Mouse (Mus musculus): ENCODE results near the gene Tmbim1.

DNA sequence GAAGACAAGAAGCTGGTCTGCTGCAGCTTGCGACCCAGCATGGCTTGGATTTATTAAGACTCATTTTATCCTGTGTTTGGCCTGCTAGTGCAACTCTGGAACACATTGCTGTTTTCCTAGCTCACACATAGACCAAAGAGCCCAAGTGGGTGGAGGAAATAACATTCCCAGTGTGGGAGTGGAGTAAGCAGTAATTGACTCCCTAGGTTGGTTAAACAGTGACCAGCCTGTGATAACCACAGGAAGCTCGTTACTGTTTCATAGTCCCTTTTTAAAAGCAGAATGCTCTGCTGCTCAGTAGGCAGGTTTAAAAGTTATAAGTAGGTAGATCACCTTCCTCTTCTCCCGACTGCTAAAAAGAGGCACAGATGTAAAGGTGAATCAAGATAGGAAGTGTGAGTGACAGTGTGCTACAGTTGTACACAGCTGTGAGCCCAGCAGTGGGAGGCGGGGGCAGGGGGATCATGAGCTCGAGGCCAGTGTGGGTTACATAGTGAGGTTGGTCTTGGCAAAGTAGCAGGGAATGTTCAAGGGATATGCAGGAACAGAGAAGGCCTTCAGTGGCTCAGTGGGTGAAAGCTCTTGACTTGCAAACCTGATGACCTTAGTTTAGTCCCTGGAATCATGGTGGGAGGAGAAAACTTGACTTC, 56.0 kb downstream of the Tmbim1 start:
- TF ChIP-seq POLR2A (IDR thresholded peaks at IDR 0.05; ENCODE audit: control insufficient read depth, extremely low read depth, insufficient read depth, low read length, poor library complexity), result no peak
- TF ChIP-seq CTCF (IDR thresholded peaks at IDR 0.05; ENCODE audit: borderline replicate concordance, control insufficient read depth, extremely low read depth, insufficient read depth, low read length, poor library complexity), result no peak

Measured in thymus, adult 2 months (tissue).